Mouse (Mus musculus): ENCODE measurements around the gene Ptprn2. TPM values are rescaled to one million over a fixed set of nuclear protein-coding genes. Genes with fewer than 3 reads are reported as not detected.
A peak's percentile ranks its signal among the peaks of the same experiment; 100 is the strongest.

The Ptprn2 gene
- polyA plus RNA-seq, 1 experiment from 2014 or later: 24.7 TPM

DNA sequence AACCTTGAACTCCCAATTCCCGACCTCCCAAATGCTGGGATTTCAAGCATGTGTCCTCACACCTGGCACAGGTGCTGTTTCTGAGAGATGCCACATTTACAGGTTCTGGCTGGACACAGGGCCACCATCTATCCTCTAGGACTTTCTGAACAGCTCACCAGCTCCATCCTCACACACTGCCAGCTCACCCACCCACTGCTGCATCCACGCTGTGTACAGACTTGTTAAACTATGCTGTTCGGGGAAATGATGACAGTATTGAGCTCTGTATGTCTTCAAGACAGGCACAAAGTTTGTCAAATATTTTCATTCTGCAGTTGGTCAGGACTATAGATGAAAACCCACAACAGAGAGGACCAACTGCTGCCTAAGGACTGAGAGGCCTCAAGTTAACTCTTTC, 751.5 kb downstream of the Ptprn2 start:
- no peaks in the 10 kb centered on the region for H3K9me3 ChIP-seq (ENCODE audit: control insufficient read depth, low read length)
- H3K27ac ChIP-seq (ENCODE audit: low read depth, low read length): no peak overlapping the region
- H3K4me2 ChIP-seq (ENCODE audit: low read depth, low read length): no peak overlapping the region
- no peaks in the 10 kb centered on the region for H3K27me3 ChIP-seq (ENCODE audit: control insufficient read depth, insufficient read depth, low read length)
- no peak for ATAC-seq (ENCODE audit: low read depth)
- WGBS: 94% methylated on average over 3 of the region's 3 CpGs
- H3K36me3 ChIP-seq (ENCODE audit: control insufficient read depth, insufficient read depth, low read length): no peaks in the 10 kb centered on the region
- H3K4me1 ChIP-seq (ENCODE audit: control insufficient read depth, insufficient read depth, low read length): no peaks in the 10 kb centered on the region
- H3K9ac ChIP-seq (replicated peaks; ENCODE audit: low read depth, low read length): no peak overlapping the region
- no peak overlapping the region for H3K4me3 ChIP-seq (ENCODE audit: low read depth, low read length)

DNA sequence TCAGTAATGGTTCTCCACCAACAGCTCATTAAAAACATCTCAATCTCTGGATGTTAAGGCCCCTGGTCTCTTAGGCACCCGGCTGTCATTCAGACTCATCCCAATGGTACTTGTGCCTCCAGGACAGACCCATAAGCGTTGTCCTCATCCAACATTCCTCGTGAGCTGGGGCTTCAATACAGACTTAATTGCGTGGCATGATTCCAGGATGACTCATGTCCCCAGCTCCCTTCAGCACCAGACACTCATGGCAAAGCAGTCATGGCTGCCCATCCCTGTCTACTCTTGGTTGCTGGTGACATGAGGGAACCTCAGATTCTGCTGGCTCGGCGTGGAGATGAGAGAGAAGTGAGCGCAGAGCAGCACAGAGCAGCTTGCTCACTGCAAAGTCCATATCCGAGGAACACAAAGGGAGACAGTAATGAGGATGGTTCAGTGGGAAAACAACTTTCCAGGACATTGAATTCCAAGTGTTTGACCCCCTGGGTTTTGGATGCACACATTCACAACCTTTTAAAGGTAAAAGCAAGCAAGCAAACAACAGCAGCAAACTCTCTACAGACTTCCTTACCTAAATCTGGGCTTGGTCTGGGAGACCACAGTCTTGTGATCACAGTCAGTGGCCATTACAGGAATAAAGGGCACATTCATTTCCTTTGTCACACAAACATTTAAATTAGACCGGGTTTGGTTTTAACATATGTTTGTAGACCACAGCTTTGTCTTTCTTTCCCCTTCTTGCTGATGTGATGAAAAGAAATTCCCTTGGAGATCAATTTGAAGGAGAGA, 754.6 kb downstream of the Ptprn2 start:
- ATAC-seq (ENCODE audit: low read depth): no peak
- H3K4me2 ChIP-seq (ENCODE audit: low read depth, low read length): no peak overlapping the region
- no peaks in the 10 kb centered on the region for H3K36me3 ChIP-seq (ENCODE audit: control insufficient read depth, insufficient read depth, low read length)

DNA sequence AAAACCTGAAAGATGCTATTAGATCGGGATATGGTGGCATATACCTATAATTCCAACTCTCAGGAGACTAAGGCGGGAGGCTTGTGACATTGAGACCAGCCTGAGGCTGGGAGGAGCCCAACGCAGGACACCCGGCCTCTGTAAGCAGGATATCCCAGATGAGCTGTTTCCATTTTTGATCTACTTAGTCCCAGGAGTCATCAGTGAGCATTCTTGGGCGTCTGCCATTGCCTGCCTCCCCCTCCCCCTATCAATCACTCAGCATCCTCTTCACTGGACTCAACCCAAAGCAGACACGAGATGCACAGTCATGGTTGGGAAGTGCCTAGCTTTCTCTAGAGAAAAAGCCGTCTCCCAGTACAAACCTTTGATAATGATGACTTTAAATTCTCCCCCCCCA, 756.7 kb downstream of the Ptprn2 start:
- no peak for ATAC-seq (ENCODE audit: low read depth)

More for the DNA sequence above, 754.6 kb downstream of the Ptprn2 start:
- H3K4me1 ChIP-seq (ENCODE audit: control insufficient read depth, insufficient read depth, low read length): peaks cover 2% of the 10 kb centered on the region; the same call in 1 of the 2 replicates
- H3K9ac ChIP-seq (replicated peaks; ENCODE audit: low read depth, low read length): no peak overlapping the region
- H3K27ac ChIP-seq (ENCODE audit: low read depth, low read length): no peak overlapping the region
- WGBS: 64% methylated on average over 9 of the region's 9 CpGs
- H3K27me3 ChIP-seq (ENCODE audit: control insufficient read depth, insufficient read depth, low read length): no peaks in the 10 kb centered on the region
- no peak overlapping the region for H3K4me3 ChIP-seq (ENCODE audit: low read depth, low read length)
- H3K9me3 ChIP-seq (ENCODE audit: control insufficient read depth, low read length): no peaks in the 10 kb centered on the region

DNA sequence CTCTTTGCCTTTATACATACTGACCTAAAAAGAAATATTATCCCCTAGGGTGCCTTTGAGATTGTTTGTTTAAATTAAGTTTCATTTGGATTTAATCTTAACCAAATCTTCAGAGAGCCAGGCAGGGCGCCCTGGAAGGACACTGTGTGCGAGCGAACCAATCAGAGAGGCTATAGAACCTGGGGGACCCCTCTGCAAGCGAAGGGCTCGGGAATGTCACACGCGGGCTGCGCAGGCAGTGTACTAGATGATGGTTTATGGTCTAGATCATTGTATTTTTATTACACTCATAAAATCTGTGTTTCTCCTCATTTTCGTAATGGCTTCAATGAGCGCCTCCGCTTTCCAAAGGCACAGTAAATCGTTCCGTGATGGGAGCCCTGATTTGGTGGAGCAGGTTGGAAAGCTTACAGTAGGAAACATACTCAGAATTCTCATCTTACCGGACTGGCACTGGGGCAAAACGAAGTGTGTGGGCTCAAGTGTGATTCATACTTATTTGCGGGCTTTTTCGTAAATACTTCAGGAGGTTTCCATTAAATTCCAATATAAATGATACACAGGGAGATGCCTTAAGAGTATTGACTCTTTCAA, 760.5 kb downstream of the Ptprn2 start:
- Histone ChIP-seq H3K4me1 (ENCODE audit: control insufficient read depth, insufficient read depth, low read length) (peaks cover 19% of the 10 kb centered on the region; the same call in 1 of the 2 replicates), H3K36me3 (ENCODE audit: control insufficient read depth, insufficient read depth, low read length) (no peaks in the 10 kb centered on the region), H3K9me3 (ENCODE audit: control insufficient read depth, low read length) (no peaks in the 10 kb centered on the region), H3K4me3 (ENCODE audit: low read depth, low read length) (no peak overlapping the region), H3K27ac (ENCODE audit: low read depth, low read length) (no peak overlapping the region), H3K27me3 (ENCODE audit: control insufficient read depth, insufficient read depth, low read length) (no peaks in the 10 kb centered on the region), H3K4me2 (ENCODE audit: low read depth, low read length) (peak overlapping the region; percentile 12; the same call in 1 of the 2 replicates), H3K9ac (replicated peaks; ENCODE audit: low read depth, low read length) (no peak overlapping the region)
- 26% methylated on average over 17 of the region's 17 CpGs for WGBS
- peak; percentile 96 for ATAC-seq (ENCODE audit: low read depth)

More for the DNA sequence above, 756.7 kb downstream of the Ptprn2 start:
- H3K4me1 ChIP-seq (ENCODE audit: control insufficient read depth, insufficient read depth, low read length): peaks cover 19% of the 10 kb centered on the region; the same call in 1 of the 2 replicates
- no peak overlapping the region for H3K27ac ChIP-seq (ENCODE audit: low read depth, low read length)
- H3K9ac ChIP-seq (replicated peaks; ENCODE audit: low read depth, low read length): no peak overlapping the region
- WGBS: 41% methylated on average over 7 of the region's 7 CpGs
- H3K9me3 ChIP-seq (ENCODE audit: control insufficient read depth, low read length): no peaks in the 10 kb centered on the region
- no peak overlapping the region for H3K4me3 ChIP-seq (ENCODE audit: low read depth, low read length)
- H3K27me3 ChIP-seq (ENCODE audit: control insufficient read depth, insufficient read depth, low read length): no peaks in the 10 kb centered on the region
- H3K36me3 ChIP-seq (ENCODE audit: control insufficient read depth, insufficient read depth, low read length): no peaks in the 10 kb centered on the region
- H3K4me2 ChIP-seq (ENCODE audit: low read depth, low read length): no peak overlapping the region

DNA sequence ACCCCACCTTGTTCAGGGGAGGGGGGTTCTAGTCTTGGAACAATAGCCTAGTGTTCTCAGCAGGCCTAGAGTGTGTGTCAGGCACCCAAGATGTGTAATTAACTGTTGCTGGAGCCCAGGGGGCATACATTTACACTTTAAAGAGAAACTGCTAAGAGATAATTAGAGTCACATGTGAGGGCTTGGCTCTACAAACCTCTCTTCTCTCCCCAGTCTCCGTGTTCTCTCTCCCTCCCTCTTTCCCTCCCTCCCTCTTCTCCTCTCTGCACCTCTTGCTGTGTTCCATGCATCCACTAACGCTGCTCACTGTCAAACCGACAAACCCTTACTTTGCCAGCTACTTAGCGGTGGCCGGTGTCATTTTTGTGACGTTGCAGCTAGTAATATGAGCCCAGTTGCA, 764.9 kb downstream of the Ptprn2 start:
- 15% methylated on average over 6 of the region's 6 CpGs for WGBS
- Histone ChIP-seq H3K9me3 (ENCODE audit: control insufficient read depth, low read length) (no peaks in the 10 kb centered on the region), H3K4me3 (ENCODE audit: low read depth, low read length) (no peak overlapping the region), H3K4me1 (ENCODE audit: control insufficient read depth, insufficient read depth, low read length) (peaks cover 13% of the 10 kb centered on the region; the same call in 1 of the 2 replicates), H3K27ac (ENCODE audit: low read depth, low read length) (no peak overlapping the region), H3K36me3 (ENCODE audit: control insufficient read depth, insufficient read depth, low read length) (no peaks in the 10 kb centered on the region), H3K27me3 (ENCODE audit: control insufficient read depth, insufficient read depth, low read length) (no peaks in the 10 kb centered on the region), H3K9ac (replicated peaks; ENCODE audit: low read depth, low read length) (no peak overlapping the region), H3K4me2 (ENCODE audit: low read depth, low read length) (no peak overlapping the region)
- ATAC-seq (ENCODE audit: low read depth): no peak

DNA sequence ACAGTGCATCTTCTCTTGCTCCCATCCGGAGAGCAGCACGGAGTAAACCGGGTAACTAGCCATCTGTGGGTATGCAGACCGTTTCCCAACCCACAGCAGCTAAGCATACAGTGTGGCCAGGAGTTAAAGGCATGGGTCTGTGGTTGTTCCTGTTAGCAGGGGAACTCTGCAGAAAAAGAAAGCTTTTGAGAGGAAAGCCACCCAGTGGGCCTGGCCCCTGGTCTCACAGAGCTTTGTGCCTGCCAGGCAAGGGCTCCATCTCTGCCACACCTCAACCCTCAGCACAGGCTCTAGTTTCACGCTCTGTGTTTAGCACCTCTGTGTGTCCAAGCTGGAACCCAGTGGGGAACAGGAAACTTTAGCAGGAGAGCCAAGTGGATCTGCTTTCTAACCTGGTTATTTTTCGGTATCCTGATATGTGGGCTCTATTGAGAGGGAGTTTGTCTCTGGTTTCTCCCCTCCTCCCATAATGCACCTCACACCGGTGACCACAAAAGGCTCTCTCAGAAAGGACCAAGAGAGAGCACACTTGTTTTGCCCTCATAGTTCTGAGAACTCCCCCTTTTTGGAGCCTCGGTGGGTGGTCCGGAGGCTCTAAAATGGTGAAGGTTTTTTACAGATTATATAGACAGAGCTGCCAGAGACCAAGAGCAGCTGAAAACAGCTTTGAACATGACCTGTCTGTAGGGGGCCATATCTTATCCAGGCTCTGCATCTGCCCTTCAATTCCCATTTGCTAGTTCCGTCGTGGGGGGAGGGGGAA, 766.3 kb downstream of the Ptprn2 start:
- H3K4me1 ChIP-seq (ENCODE audit: control insufficient read depth, insufficient read depth, low read length): peaks cover 2% of the 10 kb centered on the region; the same call in 1 of the 2 replicates
- WGBS: 33% methylated on average over 11 of the region's 11 CpGs
- no peaks in the 10 kb centered on the region for H3K27me3 ChIP-seq (ENCODE audit: control insufficient read depth, insufficient read depth, low read length)
- ATAC-seq (ENCODE audit: low read depth): no peak
- H3K27ac ChIP-seq (ENCODE audit: low read depth, low read length): no peak overlapping the region
- no peaks in the 10 kb centered on the region for H3K9me3 ChIP-seq (ENCODE audit: control insufficient read depth, low read length)
- no peaks in the 10 kb centered on the region for H3K36me3 ChIP-seq (ENCODE audit: control insufficient read depth, insufficient read depth, low read length)
- H3K4me3 ChIP-seq (ENCODE audit: low read depth, low read length): no peak overlapping the region
- no peak overlapping the region for H3K4me2 ChIP-seq (ENCODE audit: low read depth, low read length)
- no peak overlapping the region for H3K9ac ChIP-seq (replicated peaks; ENCODE audit: low read depth, low read length)

DNA sequence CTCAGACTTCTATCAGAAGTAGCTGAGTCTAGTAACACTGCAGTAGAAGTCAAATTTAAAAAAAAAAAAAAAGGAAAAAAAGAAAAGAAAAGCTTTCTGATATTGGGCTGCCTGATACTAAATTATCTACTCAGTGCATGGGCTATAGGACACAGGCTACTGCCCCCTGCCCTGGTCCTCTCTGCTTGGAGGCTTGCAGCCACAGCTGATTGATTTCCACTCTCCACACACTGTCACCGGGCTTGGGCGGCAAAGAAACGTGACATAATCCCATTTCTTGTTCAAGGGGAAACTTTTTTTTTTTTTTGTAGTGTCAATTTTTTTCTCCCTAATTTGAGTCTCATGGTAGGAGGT, 766.9 kb downstream of the Ptprn2 start:
- Histone ChIP-seq H3K4me3 (ENCODE audit: low read depth, low read length) (no peak overlapping the region), H3K27ac (ENCODE audit: low read depth, low read length) (no peak overlapping the region), H3K4me2 (ENCODE audit: low read depth, low read length) (no peak overlapping the region), H3K36me3 (ENCODE audit: control insufficient read depth, insufficient read depth, low read length) (no peaks in the 10 kb centered on the region), H3K4me1 (ENCODE audit: control insufficient read depth, insufficient read depth, low read length) (peaks cover 4% of the 10 kb centered on the region; the same call in 1 of the 2 replicates), H3K9ac (replicated peaks; ENCODE audit: low read depth, low read length) (no peak overlapping the region), H3K9me3 (ENCODE audit: control insufficient read depth, low read length) (no peaks in the 10 kb centered on the region), H3K27me3 (ENCODE audit: control insufficient read depth, insufficient read depth, low read length) (no peaks in the 10 kb centered on the region)
- no peak for ATAC-seq (ENCODE audit: low read depth)
- WGBS: 30% methylated on average over 3 of the region's 3 CpGs

DNA sequence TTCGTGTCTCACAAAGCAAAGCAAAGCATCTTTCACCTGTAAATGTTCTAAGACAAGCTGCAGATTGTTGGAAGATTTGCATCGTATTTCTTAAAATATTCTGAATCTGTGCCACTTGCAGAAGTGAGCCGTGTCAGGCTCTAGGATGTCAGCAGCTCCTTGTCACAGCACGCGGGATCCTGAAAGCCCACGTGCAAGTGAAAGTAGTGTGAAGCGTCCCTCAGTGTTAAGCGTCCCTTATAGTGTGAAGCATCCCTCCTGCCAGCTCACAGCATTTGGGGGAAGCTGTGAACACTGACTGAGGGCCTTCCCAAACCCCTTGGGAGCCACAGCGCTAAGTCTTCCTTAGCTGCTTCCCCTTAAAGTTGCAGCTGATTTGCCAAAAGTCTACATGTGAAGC, 768.8 kb downstream of the Ptprn2 start:
- H3K4me2 ChIP-seq (ENCODE audit: low read depth, low read length): no peak overlapping the region
- no peak overlapping the region for H3K9ac ChIP-seq (replicated peaks; ENCODE audit: low read depth, low read length)
- no peak overlapping the region for H3K4me3 ChIP-seq (ENCODE audit: low read depth, low read length)
- no peak overlapping the region for H3K27ac ChIP-seq (ENCODE audit: low read depth, low read length)
- H3K9me3 ChIP-seq (ENCODE audit: control insufficient read depth, low read length): no peaks in the 10 kb centered on the region
- peaks cover 10% of the 10 kb centered on the region; the same call in 1 of the 2 replicates for H3K4me1 ChIP-seq (ENCODE audit: control insufficient read depth, insufficient read depth, low read length)
- no peaks in the 10 kb centered on the region for H3K27me3 ChIP-seq (ENCODE audit: control insufficient read depth, insufficient read depth, low read length)
- H3K36me3 ChIP-seq (ENCODE audit: control insufficient read depth, insufficient read depth, low read length): no peaks in the 10 kb centered on the region
- 84% methylated on average over 9 of the region's 9 CpGs for WGBS
- ATAC-seq (ENCODE audit: low read depth): no peak

DNA sequence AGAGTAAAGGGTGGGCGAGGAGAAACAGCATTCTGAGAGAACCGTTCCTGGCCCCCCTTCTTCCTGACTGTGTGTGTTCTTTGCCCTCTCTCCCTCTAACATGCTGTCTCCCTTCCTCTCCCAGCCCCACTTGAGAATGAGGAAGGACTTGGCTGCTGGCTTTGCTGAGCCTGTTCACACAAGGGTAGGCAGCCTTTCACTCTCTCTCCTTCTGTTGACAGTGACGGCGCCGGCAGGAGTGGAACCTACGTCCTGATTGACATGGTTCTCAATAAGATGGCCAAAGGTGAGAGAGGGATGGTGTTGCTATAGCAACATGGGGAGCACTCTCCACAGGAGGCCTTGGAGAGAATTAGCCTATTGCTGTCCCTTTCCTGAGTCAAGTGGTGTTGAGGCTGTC, 769.8 kb downstream of the Ptprn2 start:
- no peak for ATAC-seq (ENCODE audit: low read depth)
- H3K9ac ChIP-seq (replicated peaks; ENCODE audit: low read depth, low read length): no peak overlapping the region
- no peaks in the 10 kb centered on the region for H3K36me3 ChIP-seq (ENCODE audit: control insufficient read depth, insufficient read depth, low read length)
- H3K4me1 ChIP-seq (ENCODE audit: control insufficient read depth, insufficient read depth, low read length): peaks cover 10% of the 10 kb centered on the region; the same call in 1 of the 2 replicates
- H3K9me3 ChIP-seq (ENCODE audit: control insufficient read depth, low read length): no peaks in the 10 kb centered on the region
- H3K27me3 ChIP-seq (ENCODE audit: control insufficient read depth, insufficient read depth, low read length): no peaks in the 10 kb centered on the region
- H3K4me2 ChIP-seq (ENCODE audit: low read depth, low read length): no peak overlapping the region
- H3K27ac ChIP-seq (ENCODE audit: low read depth, low read length): no peak overlapping the region
- H3K4me3 ChIP-seq (ENCODE audit: low read depth, low read length): no peak overlapping the region
- WGBS: 41% methylated on average over 6 of the region's 6 CpGs

Measured in neural tube, embryonic 14.5 days (tissue).